In genomic region chr16:90830686-90831439, GRCm38 (mm10) we compare ENCODE assay signal across 8 mouse cellular contexts. TPM values are rescaled to one million over a fixed set of nuclear protein-coding genes. Genes with fewer than 3 reads are reported as not detected.
DNase-seq lines count a peak whose midpoint lies in the region; ATAC-seq and TF ChIP-seq lines count a peak whose summit lies in the region.

No protein-coding gene starts in this region.

- H3K9me3 ChIP-seq in embryonic facial prominence, embryonic 15.5 days (replicated peaks), result no peaks in the 10 kb centered on the region
- H3K9me3 ChIP-seq in limb, embryonic 14.5 days (ENCODE audit: control insufficient read depth, low read length), result no peaks in the 10 kb centered on the region
- H3K9me3 ChIP-seq in midbrain, embryonic 14.5 days (ENCODE audit: control insufficient read depth, low read length), result no peaks in the 10 kb centered on the region

- ATAC-seq in embryonic facial prominence, embryonic 15.5 days (ENCODE audit: insufficient number of reproducible peaks, low FRiP score, low TSS enrichment, low read depth), result peak; percentile 58
- peak; percentile 37; the same call in 1 of the 2 replicates for ATAC-seq in limb, embryonic 14.5 days (ENCODE audit: low FRiP score, low read depth)
- peak; percentile 61 for ATAC-seq in midbrain, embryonic 14.5 days (ENCODE audit: low FRiP score, low TSS enrichment)

- peak; percentile 24 for DNase-seq in thymus, postnatal 4 days
- no peak for DNase-seq in thymus, postnatal 14 days
- peak; percentile 77 to 83 for DNase-seq in heart, adult 9 months (ENCODE audit: low spot score in 2 of 2)
- peak; percentile 75 to 77 for DNase-seq in kidney, adult 8-10 months
- DNase-seq in limb, embryonic 14.5 days (ENCODE audit: low spot score), result peak; percentile 31
- DNase-seq in midbrain, embryonic 14.5 days, result peak; percentile 79
- DNase-seq in spleen, postnatal 10 days (ENCODE audit: low spot score in 2 of 2), result peak; percentile 57 to 74

- no peaks in the 10 kb centered on the region for H3K36me3 ChIP-seq in embryonic facial prominence, embryonic 15.5 days
- H3K36me3 ChIP-seq in limb, embryonic 14.5 days (ENCODE audit: control insufficient read depth, insufficient read depth, low read length), result no peaks in the 10 kb centered on the region
- no peaks in the 10 kb centered on the region for H3K36me3 ChIP-seq in midbrain, embryonic 14.5 days (ENCODE audit: control insufficient read depth, insufficient read depth, low read length)

- under 1% methylated on average over 66 of the region's 67 CpGs for WGBS in embryonic facial prominence, embryonic 15.5 days
- under 1% methylated on average over 53 of the region's 67 CpGs for WGBS in limb, embryonic 14.5 days
- WGBS in midbrain, embryonic 14.5 days, result under 1% methylated on average over 67 of the region's 67 CpGs

- TF ChIP-seq POLR2A in limb, embryonic 14.5 days (IDR thresholded peaks at IDR 0.05; ENCODE audit: borderline replicate concordance, extremely low read depth, insufficient read depth, insufficient read length), result no peak

- peaks cover 38% of the 10 kb centered on the region for H3K27me3 ChIP-seq in embryonic facial prominence, embryonic 15.5 days
- peaks cover 21% of the 10 kb centered on the region for H3K27me3 ChIP-seq in limb, embryonic 14.5 days (ENCODE audit: control insufficient read depth, insufficient read depth, low read length)
- H3K27me3 ChIP-seq in midbrain, embryonic 14.5 days (ENCODE audit: control insufficient read depth, insufficient read depth, low read length), result peaks cover 27% of the 10 kb centered on the region

- 0 out of 2 replicates have a peak overlapping the region, but pooled peaks have one; percentile 22 for H3K27ac ChIP-seq in embryonic facial prominence, embryonic 15.5 days (replicated peaks)
- no peak overlapping the region for H3K27ac ChIP-seq in limb, embryonic 14.5 days (replicated peaks; ENCODE audit: low read depth, low read length)
- no peak overlapping the region for H3K27ac ChIP-seq in midbrain, embryonic 14.5 days (replicated peaks; ENCODE audit: low read depth, low read length)

- H3K4me1 ChIP-seq in embryonic facial prominence, embryonic 15.5 days, result peaks cover 31% of the 10 kb centered on the region
- H3K4me1 ChIP-seq in limb, embryonic 14.5 days (ENCODE audit: control insufficient read depth, insufficient read depth, low read length), result peaks cover 20% of the 10 kb centered on the region
- H3K4me1 ChIP-seq in midbrain, embryonic 14.5 days (ENCODE audit: control insufficient read depth, insufficient read depth, low read length), result peaks cover 20% of the 10 kb centered on the region

- H3K4me2 ChIP-seq in embryonic facial prominence, embryonic 15.5 days (replicated peaks), result peak overlapping the region; percentile 100
- peak overlapping the region; percentile 99 for H3K4me2 ChIP-seq in limb, embryonic 14.5 days (replicated peaks; ENCODE audit: low read depth, low read length, severe bottlenecking)
- peak overlapping the region; percentile 99 for H3K4me2 ChIP-seq in midbrain, embryonic 14.5 days (ENCODE audit: low read length)

- H3K9ac ChIP-seq in embryonic facial prominence, embryonic 15.5 days, result peak overlapping the region; percentile 26
- H3K9ac ChIP-seq in limb, embryonic 14.5 days (ENCODE audit: low read depth, low read length, severe bottlenecking), result peak overlapping the region; percentile 45
- peak overlapping the region; percentile 53 for H3K9ac ChIP-seq in midbrain, embryonic 14.5 days (replicated peaks; ENCODE audit: low read length)

- H3K4me3 ChIP-seq in embryonic facial prominence, embryonic 15.5 days (replicated peaks), result peak overlapping the region; percentile 56
- H3K4me3 ChIP-seq in limb, embryonic 14.5 days (replicated peaks; ENCODE audit: low read length), result peak overlapping the region; percentile 54
- H3K4me3 ChIP-seq in midbrain, embryonic 14.5 days (replicated peaks; ENCODE audit: low read depth, low read length), result peak overlapping the region; percentile 53

RNA-seq across cellular contexts. Expression of gene Eva1c, which starts 4.3 kb away (rescaled TPM):
- 3.1 and 3.7 TPM in 2 replicates for polyA plus RNA-seq in embryonic facial prominence, embryonic 15.5 days (2015; fragmentation: Nextera tagmentation; extraction: Ambion mirVana)
- 1.4 and 1.8 TPM in 2 replicates for polyA plus RNA-seq in limb, embryonic 14.5 days (2012; rRNA removed)
- 1.5 and 2.6 TPM in 2 replicates for polyA plus RNA-seq in limb, embryonic 14.5 days (2014; fragmentation: Nextera tagmentation; extraction: Ambion mirVana)
- polyA plus RNA-seq in midbrain, embryonic 14.5 days (2014; fragmentation: Nextera tagmentation; extraction: Ambion mirVana), result 1.4 and 2.4 TPM in 2 replicates

RNA-seq across cellular contexts. Expression of gene Urb1, which starts 20.6 kb away (rescaled TPM):
- polyA plus RNA-seq in embryonic facial prominence, embryonic 15.5 days (2015; fragmentation: Nextera tagmentation; extraction: Ambion mirVana), result 10.3 and 10.5 TPM in 2 replicates
- 8.6 and 9.8 TPM in 2 replicates for polyA plus RNA-seq in limb, embryonic 14.5 days (2012; rRNA removed)
- polyA plus RNA-seq in limb, embryonic 14.5 days (2014; fragmentation: Nextera tagmentation; extraction: Ambion mirVana), result 10.6 and 11.4 TPM in 2 replicates
- 9.8 and 11.6 TPM in 2 replicates for polyA plus RNA-seq in midbrain, embryonic 14.5 days (2014; fragmentation: Nextera tagmentation; extraction: Ambion mirVana)
